Mouse (Mus musculus): ENCODE results near the gene Trp73. TPM values are rescaled to one million over a fixed set of nuclear protein-coding genes. Genes with fewer than 3 reads are reported as not detected.

Gene Trp73
- polyA plus RNA-seq, 1 experiment, result not detected

DNA sequence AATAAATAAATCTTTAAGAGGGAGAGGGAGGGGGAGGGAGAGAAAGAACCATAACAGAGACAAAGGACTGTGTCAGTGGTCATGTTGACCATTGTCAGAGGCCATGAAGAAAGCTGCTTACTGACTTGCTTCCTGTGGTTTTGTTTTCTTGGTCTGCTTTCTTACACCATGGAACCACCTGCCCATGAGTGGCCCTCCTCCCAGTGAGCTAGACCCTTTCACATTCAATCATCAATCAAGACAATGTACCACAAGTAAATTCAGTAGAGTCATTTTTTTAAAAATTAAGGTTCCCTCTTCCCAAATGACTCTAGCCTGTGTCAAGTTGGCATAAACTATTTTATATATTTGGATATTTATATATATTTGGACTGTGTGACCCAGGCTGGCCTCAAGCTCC is 10.1 kb downstream of the Trp73 start:
- Histone ChIP-seq H3K27ac (replicated peaks; ENCODE audit: low read depth, low read length) (no peak overlapping the region), H3K4me1 (ENCODE audit: control insufficient read depth, insufficient read depth, insufficient read length, low read length) (no peaks in the 10 kb centered on the region), H3K4me3 (ENCODE audit: insufficient read depth, low read depth, low read length) (no peak overlapping the region)

DNA sequence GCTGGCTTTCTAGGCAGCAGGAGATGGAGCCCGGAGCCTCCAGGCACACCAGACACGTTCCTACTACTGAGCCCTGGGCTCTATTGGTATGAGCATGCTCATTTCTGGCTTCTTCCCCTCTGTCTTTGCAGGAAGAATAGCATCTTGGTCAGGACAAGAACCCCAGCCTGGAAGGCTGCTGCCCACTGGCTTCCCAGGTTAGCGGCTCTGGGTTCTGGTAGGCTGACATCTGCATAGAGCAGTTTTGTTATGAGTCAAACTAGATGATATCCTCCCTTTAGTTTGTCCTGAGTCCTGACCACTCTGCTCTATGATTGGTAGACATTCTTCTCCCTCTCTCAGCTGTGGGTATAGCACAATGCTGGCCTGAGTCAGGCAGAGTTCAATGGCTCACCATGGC is 12.7 kb downstream of the Trp73 start:
- no peak overlapping the region for H3K4me3 ChIP-seq (ENCODE audit: insufficient read depth, low read depth, low read length)
- no peaks in the 10 kb centered on the region for H3K4me1 ChIP-seq (ENCODE audit: control insufficient read depth, insufficient read depth, insufficient read length, low read length)
- H3K27ac ChIP-seq (replicated peaks; ENCODE audit: low read depth, low read length), result no peak overlapping the region

DNA sequence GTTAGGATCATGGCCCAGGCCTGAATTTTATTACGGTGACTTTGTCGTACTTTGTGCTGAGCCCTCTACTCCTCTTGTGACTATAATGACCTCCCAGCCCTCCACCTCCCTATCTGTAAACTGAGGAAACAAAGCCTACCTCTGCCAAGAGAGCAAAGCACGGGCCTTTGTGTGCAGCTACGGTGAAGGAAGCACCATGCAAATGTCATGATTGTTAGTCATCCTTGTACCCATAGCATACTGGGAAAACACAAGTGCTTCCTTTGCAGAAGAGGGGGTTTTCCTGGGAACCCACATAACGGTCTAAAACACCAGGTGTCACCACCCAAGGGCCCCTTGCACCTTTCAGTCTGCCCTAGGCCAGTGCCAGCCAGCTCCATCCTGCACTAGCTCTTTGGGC is 14.8 kb downstream of the Trp73 start:
- no peaks in the 10 kb centered on the region for H3K4me1 ChIP-seq (ENCODE audit: control insufficient read depth, insufficient read depth, insufficient read length, low read length)
- no peak overlapping the region for H3K27ac ChIP-seq (replicated peaks; ENCODE audit: low read depth, low read length)
- no peak overlapping the region for H3K4me3 ChIP-seq (ENCODE audit: insufficient read depth, low read depth, low read length)

DNA sequence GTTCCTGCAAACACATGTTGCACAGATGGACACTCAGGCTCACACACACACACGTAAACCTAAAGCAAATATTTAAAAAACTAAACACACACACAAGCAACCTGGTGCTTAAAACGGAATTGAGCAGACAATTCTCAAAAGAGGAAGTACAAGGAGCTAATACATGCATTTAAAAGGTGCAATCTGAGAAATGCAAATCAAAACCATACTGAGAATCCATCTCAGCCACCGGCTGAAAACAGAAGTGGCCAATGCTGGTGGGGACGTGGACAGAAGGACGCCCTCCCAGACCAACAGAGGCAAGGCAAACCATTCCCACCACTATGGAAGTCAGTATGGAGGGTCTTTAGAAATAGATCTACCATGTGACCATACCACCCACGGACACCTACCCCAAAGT is 16.5 kb downstream of the Trp73 start:
- H3K4me1 ChIP-seq (ENCODE audit: control insufficient read depth, insufficient read depth, insufficient read length, low read length), result no peaks in the 10 kb centered on the region
- no peak overlapping the region for H3K27ac ChIP-seq (replicated peaks; ENCODE audit: low read depth, low read length)
- H3K4me3 ChIP-seq (ENCODE audit: insufficient read depth, low read depth, low read length), result no peak overlapping the region

DNA sequence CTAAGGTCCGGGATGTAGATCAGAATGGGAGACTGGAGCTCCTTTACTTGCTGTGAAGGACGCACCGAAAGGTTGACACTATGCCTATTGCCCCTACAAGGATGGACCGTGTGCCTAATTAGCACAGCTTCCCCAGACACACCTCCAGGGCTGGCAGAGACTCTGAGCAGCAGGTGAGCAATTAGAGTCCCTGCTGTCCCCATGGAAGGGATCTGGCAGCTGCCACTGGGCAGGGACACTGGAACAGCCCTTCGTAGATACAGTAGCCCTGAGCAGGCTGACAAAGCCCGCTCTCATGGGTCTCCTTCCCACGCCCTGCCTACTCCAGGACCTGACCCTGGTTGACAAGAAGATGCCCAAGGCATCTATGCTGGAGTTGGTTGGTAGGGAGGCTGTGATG is 17.6 kb downstream of the Trp73 start:
- Histone ChIP-seq H3K27ac (replicated peaks; ENCODE audit: low read depth, low read length) (no peak overlapping the region), H3K4me1 (ENCODE audit: control insufficient read depth, insufficient read depth, insufficient read length, low read length) (no peaks in the 10 kb centered on the region), H3K4me3 (ENCODE audit: insufficient read depth, low read depth, low read length) (no peak overlapping the region)

DNA sequence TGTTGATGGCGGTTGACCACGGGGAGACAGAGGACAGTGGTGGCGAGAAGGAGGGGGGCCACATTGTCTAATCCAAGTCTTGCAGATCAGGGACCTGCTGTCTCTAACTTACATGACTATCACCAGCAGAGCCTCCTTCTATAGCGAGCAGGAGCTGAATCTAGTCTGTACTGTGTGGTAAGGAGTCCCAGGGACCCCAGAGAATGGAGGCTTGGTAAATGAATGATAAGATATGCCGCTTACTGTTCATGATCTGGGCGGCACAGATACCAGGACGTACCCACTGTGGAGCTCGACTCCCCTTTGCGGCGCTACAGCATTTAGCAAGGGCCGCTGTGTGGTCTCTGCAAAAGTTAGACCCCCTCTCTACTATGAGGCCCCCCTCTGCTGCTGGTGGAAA is 18.2 kb downstream of the Trp73 start:
- Histone ChIP-seq H3K4me1 (ENCODE audit: control insufficient read depth, insufficient read depth, insufficient read length, low read length) (no peaks in the 10 kb centered on the region), H3K4me3 (ENCODE audit: insufficient read depth, low read depth, low read length) (no peak overlapping the region), H3K27ac (replicated peaks; ENCODE audit: low read depth, low read length) (no peak overlapping the region)

DNA sequence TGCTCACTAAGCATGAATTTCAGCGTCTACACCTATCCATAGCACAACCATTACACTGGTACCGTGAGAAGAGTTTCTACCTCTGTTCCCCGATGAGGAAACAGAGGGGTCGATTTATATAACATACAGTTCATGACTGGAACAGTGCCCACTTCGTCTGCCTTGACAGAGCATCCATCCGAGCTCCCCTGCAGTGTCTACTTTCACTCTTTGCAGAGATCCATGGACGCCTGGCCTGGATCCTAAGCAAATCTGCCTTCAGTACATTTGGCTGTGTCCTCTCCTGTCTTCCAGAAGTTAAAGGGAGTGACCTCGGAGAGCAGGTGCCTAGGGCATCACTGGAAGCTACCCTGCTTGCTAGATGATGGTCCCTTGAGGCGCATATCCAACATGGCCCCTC is 20.8 kb downstream of the Trp73 start:
- no peak overlapping the region for H3K27ac ChIP-seq (replicated peaks; ENCODE audit: low read depth, low read length)
- no peaks in the 10 kb centered on the region for H3K4me1 ChIP-seq (ENCODE audit: control insufficient read depth, insufficient read depth, insufficient read length, low read length)
- H3K4me3 ChIP-seq (ENCODE audit: insufficient read depth, low read depth, low read length), result no peak overlapping the region

DNA sequence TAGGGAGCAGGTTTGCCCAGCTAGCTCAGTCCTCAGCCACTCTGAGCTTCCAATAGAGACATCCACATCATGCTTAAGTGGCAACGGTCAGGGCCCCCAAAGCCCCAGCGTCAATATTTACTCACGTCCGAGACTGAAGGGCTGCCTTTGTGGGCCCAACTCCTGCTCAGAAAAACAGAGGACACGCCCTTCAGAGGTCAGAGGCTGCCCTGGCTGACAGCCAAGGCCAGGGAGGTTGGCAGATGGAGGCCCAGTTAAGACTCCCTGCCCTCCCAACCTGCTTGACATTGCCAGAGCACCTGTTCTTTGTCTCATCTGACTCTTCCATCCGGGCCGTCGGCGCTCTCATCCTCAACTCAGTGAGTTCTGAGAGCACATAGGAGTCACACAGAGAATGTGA is 21.2 kb downstream of the Trp73 start:
- Histone ChIP-seq H3K4me1 (ENCODE audit: control insufficient read depth, insufficient read depth, insufficient read length, low read length) (no peaks in the 10 kb centered on the region), H3K4me3 (ENCODE audit: insufficient read depth, low read depth, low read length) (no peak overlapping the region), H3K27ac (replicated peaks; ENCODE audit: low read depth, low read length) (no peak overlapping the region)

DNA sequence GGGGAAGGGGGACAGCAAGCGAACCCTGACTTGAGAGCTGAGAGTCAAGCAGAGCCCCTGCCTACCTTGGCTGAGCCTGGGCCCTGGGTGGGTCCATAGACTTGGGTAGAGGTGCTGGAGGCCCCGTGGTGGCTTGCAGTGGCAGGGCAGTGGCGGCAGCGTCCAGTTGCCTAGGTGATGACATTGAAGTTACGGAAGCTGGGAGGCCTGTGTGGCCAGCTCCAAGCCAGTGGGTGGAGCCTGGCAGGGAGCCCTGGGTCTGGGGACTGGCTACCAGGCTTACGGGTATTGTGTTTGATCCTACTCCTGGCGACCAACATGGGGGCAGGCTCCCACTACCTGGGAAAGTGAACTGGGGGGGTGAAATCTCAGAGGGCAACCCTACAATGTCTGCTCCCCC is 23.6 kb downstream of the Trp73 start:
- H3K27ac ChIP-seq (replicated peaks; ENCODE audit: low read depth, low read length), result no peak overlapping the region
- no peak overlapping the region for H3K4me3 ChIP-seq (ENCODE audit: insufficient read depth, low read depth, low read length)
- H3K4me1 ChIP-seq (ENCODE audit: control insufficient read depth, insufficient read depth, insufficient read length, low read length), result no peaks in the 10 kb centered on the region

DNA sequence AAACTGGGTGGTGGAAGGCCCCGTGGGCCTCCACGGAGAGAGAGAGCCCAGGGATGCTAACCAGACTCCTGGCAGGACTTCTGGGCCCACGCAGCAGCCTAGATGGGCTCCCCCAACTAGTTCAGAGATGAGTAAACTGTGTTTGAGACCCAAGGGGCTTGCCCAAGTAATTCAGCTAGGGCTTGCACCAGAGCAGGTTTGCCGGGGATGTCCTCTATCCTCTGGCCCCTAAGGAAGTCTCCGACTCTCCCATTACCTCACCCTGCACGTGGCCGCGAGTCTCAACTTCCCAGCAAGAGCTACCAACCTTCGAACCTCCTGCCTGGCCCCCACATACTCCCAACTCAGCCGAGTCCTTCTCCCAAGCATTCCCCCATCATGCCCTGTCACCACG is 30.2 kb downstream of the Trp73 start:
- no peaks in the 10 kb centered on the region for H3K4me1 ChIP-seq (ENCODE audit: control insufficient read depth, insufficient read depth, insufficient read length, low read length)
- H3K4me3 ChIP-seq (ENCODE audit: insufficient read depth, low read depth, low read length), result no peak overlapping the region
- no peak overlapping the region for H3K27ac ChIP-seq (replicated peaks; ENCODE audit: low read depth, low read length)

DNA sequence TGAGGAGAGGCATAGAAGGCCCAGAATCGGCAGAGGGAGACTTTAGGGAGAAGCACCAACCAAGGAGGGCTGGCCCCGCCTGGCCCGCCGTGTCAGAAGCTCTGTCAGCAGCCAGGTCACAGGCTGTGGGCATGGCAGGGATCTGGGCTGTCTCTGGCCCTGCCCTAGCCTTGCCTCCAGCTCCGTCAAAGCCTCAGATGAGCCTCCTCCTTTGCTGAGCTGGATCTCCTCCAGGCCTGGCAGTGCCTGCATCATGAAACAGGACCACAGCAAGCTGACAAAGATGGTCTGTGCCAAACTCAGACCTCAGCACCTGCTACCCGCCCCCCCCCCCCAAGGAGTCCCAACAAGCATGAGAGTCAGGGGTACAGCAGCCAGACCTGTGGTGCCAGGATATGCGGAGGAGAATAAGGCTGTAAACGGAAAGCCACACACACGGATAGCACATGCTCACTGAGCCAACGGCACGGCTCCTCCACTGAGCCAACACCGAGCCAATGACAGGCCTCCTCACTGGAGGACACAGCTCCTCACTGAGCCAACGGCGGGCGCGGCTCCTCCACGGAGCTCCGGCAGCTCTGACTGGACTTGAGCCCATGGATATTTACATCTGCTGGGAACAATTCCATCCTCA is 30.7 kb downstream of the Trp73 start:
- Histone ChIP-seq H3K27ac (replicated peaks; ENCODE audit: low read depth, low read length) (no peak overlapping the region), H3K4me1 (ENCODE audit: control insufficient read depth, insufficient read depth, insufficient read length, low read length) (no peaks in the 10 kb centered on the region), H3K4me3 (ENCODE audit: insufficient read depth, low read depth, low read length) (no peak overlapping the region)

DNA sequence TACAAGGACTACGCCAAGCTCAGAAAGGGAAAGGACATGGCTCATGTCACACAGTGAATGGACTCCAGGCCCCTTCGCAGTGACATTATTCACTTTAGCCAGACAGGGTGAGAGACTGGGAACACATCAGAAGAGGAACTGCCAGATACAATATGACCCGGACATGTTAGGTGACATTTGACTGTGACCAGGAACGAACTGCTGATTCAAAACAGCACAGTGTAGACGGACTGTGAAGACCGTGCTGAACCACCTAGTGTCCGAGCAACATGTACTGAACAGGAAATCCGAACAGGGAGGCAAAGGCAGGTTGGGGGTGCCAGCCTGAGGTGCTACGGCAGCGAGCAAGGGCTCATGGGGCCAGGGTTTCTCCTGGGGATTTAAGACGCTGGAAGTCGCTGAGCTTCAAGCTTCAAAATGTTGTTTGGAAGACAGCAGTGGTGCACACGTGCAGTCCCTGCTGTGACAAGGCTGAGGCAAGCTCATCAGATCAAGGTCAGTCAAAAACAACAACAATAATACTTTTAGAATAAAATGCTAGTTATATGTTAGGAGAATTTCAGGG is 33.4 kb downstream of the Trp73 start:
- Histone ChIP-seq H3K4me1 (ENCODE audit: control insufficient read depth, insufficient read depth, insufficient read length, low read length) (no peaks in the 10 kb centered on the region), H3K27ac (replicated peaks; ENCODE audit: low read depth, low read length) (no peak overlapping the region), H3K4me3 (ENCODE audit: insufficient read depth, low read depth, low read length) (no peak overlapping the region)

DNA sequence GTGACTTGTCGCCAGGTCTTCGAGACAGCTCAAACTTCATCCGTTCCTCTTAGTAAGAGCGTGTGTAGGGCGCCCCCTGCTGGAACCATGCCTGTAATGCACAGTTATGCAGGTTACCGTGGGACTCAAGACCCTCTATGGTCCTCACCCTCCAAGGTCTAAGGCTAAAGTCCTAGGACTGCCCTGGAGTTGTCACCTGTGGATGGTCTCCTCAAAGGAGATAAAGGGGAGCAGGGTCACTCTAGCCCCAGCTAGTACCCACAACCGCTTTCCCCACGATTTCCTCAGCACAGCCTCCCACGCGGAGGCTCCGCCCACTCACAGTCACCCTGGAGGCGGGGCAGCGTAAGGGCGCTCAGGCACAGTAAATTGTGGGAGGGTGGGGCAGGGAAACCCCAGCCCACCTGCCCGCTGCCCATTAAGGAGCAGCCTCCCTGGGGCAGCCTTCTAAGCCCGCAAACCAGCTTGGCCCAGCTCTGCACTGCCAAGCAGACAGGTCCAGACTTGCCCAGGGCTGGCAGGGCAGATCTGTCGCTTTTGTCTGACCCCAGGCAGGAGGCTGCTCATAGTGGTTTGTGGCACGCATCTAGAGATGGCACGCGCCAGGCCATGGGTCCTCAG is 34.5 kb downstream of the Trp73 start:
- Histone ChIP-seq H3K4me1 (ENCODE audit: control insufficient read depth, insufficient read depth, insufficient read length, low read length) (no peaks in the 10 kb centered on the region), H3K4me3 (ENCODE audit: insufficient read depth, low read depth, low read length) (no peak overlapping the region), H3K27ac (replicated peaks; ENCODE audit: low read depth, low read length) (no peak overlapping the region)

DNA sequence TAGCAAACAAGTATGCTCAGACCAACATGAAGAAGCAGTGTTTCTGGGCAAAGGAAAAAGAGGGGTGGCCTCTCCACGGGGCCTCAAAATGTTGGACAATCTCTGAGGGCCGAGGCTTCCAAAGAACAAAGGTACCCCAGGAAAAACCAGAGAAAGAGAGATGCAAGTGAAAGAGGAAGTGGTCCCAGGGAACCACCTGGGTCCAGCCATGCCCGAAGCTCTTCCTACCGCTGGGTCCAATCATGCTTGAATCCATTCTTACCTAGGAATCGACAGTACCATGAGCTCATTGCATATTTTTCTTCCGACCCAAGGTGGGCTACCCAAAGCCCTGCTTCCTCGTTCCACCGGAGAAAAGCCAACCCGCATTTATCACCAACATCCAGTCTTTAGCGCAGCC is 36.1 kb downstream of the Trp73 start:
- H3K27ac ChIP-seq (replicated peaks; ENCODE audit: low read depth, low read length), result no peak overlapping the region
- H3K4me3 ChIP-seq (ENCODE audit: insufficient read depth, low read depth, low read length), result no peak overlapping the region
- H3K4me1 ChIP-seq (ENCODE audit: control insufficient read depth, insufficient read depth, insufficient read length, low read length), result no peaks in the 10 kb centered on the region

DNA sequence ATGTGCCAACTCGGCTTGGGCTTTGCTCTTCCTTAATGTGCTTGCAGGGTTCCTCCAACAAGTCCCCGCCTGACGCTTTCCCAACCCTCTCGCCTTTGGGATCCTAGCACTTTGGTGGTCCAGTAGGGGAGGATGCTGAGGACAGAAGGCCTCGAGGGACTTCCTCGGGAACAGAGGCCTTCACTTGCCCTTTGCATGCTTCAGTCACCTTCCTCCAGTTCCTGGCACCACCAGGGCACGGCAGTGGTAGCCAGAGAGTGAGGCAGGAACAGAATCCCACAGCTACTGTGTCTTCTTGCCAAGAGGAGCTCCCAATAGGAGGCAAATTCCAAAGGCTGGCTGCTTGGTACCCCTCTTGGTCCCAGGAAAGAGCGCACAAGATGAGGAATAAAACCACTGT is 36.6 kb downstream of the Trp73 start:
- Histone ChIP-seq H3K27ac (replicated peaks; ENCODE audit: low read depth, low read length) (no peak overlapping the region), H3K4me1 (ENCODE audit: control insufficient read depth, insufficient read depth, insufficient read length, low read length) (no peaks in the 10 kb centered on the region), H3K4me3 (ENCODE audit: insufficient read depth, low read depth, low read length) (no peak overlapping the region)

DNA sequence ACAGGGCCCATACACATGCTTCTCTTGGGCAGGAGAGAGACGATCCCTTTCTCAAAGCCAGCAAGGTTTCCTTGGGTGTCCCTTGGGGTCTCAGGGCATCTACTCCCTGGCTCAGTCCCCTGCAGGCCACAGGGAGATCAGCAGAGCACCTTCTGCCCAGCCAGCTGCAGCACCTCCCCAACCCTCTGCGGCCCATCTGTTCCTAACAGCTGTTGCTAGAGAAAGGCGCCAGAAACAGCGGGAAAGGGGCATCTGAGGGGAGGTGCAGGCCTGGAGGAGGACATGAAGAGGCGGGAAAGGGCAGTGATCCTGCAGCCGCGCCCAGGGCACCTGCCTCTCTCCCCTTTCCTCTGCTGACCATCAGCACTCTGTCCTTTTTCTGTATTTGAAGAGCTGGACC is 40.6 kb downstream of the Trp73 start:
- Histone ChIP-seq H3K4me1 (ENCODE audit: control insufficient read depth, insufficient read depth, insufficient read length, low read length) (no peaks in the 10 kb centered on the region), H3K4me3 (ENCODE audit: insufficient read depth, low read depth, low read length) (no peak overlapping the region), H3K27ac (replicated peaks; ENCODE audit: low read depth, low read length) (no peak overlapping the region)

Data from brown adipose tissue, adult 24 weeks (tissue).